1 mouse cellular context compared by ENCODE assay signal in genomic region chr2:13529253-13529933, GRCm38 (mm10).
TF ChIP-seq lines count a peak whose summit lies in the region.

No protein-coding gene starts in this region.

TF ChIP-seq in MEL, 35 proteins besides CTCF, POLR2A, EP300 and RAD21 (continued from another document):
- TF ChIP-seq MYB (IDR thresholded peaks at IDR 0.05; ENCODE audit: low read depth, low read length) (no peak), SIN3A (IDR thresholded peaks at IDR 0.05; ENCODE audit: low read length) (no peak), TAL1 (IDR thresholded peaks at IDR 0.05; ENCODE audit: low read length) (no peak), MAX (IDR thresholded peaks at IDR 0.05; ENCODE audit: low read length) (no peak), BHLHE40 (IDR thresholded peaks at IDR 0.05; ENCODE audit: borderline replicate concordance, low read depth, low read length) (no peak), SMC3 (IDR thresholded peaks at IDR 0.05; ENCODE audit: low read depth, low read length) (no peak), ZNF384 (IDR thresholded peaks at IDR 0.05; ENCODE audit: low read depth, low read length) (no peak), KAT2A (conservative IDR thresholded peaks at IDR 0.05; ENCODE audit: low read depth, low read length) (no peak)
